Mouse (Mus musculus): ENCODE data around the gene Cyp2t4. TPM values are rescaled to one million over a fixed set of nuclear protein-coding genes. Genes with fewer than 3 reads are reported as not detected.

Gene Cyp2t4
- total and polyA plus RNA-seq, 3 experiments, result 0.28 TPM; not detected in 2

DNA sequence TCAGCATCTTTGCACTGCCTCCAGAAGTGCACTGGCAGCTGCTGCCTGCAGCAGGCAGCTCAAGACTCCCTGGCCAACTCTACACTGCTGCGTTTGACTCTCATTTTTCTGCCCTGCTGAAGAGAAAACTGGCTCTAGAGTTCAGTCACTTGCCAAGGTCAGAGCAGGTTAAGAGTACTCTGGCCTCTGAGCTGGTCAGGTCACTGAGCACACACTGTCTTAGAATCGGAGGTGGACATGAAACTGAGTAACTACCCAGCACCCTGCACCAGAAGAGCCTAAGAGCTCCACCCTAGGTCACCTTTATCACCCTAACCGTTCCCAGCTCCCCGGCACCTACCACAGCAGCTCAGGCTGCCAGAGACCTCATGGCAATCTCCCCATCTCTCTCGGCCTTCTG, 32.5 kb downstream of the Cyp2t4 start:
- Histone ChIP-seq H3K79me2 (ENCODE audit: control insufficient read depth, insufficient read depth, low read length, poor library complexity) (no peaks in the 10 kb centered on the region), H3K27me3 (ENCODE audit: control insufficient read depth in 1 of 2, insufficient read depth in 2 of 2, low read length in 2 of 2) (no peaks in the 10 kb centered on the region), H3K9me3 (replicated peaks; ENCODE audit: insufficient read depth, low read length) (no peaks in the 10 kb centered on the region), H3K4me3 (ENCODE audit: control insufficient read depth in 1 of 2, insufficient read depth in 1 of 2, low read depth in 2 of 2, low read length in 2 of 2) (no peak overlapping the region), H3K4me1 (ENCODE audit: control insufficient read depth in 1 of 2, insufficient read depth in 2 of 2, low read length in 2 of 2) (no peaks in the 10 kb centered on the region), H3K27ac (ENCODE audit: control insufficient read depth, low read depth, low read length) (no peak overlapping the region), H3K36me3 (ENCODE audit: control insufficient read depth in 1 of 2, insufficient read depth in 2 of 2, low read length in 2 of 2) (peaks cover 0 to 10% of the 10 kb centered on the region in 2 experiments; a peak in 2 of 4 replicates), H3K9ac (ENCODE audit: control insufficient read depth, low read depth, low read length, poor library complexity, severe bottlenecking) (no peak overlapping the region)
- TF ChIP-seq TCF12 (IDR thresholded peaks at IDR 0.05; ENCODE audit: low read depth, low read length) (no peak), UBTF (IDR thresholded peaks at IDR 0.05; ENCODE audit: borderline replicate concordance, insufficient read depth, low read depth, low read length) (no peak), MAZ (IDR thresholded peaks at IDR 0.05; ENCODE audit: low read depth, low read length) (no peak), ZMIZ1 (IDR thresholded peaks at IDR 0.05; ENCODE audit: low read depth, low read length) (no peak), NELFE (IDR thresholded peaks at IDR 0.05; ENCODE audit: low read depth, low read length) (no peak), ZC3H11A (IDR thresholded peaks at IDR 0.05; ENCODE audit: low read depth, low read length) (no peak), ZKSCAN1 (IDR thresholded peaks at IDR 0.05; ENCODE audit: low read depth, low read length) (no peak), MAX (IDR thresholded peaks at IDR 0.05; ENCODE audit: low read length) (no peak)
- DNase-seq (ENCODE audit: low read depth, low spot score), result no peak

DNA sequence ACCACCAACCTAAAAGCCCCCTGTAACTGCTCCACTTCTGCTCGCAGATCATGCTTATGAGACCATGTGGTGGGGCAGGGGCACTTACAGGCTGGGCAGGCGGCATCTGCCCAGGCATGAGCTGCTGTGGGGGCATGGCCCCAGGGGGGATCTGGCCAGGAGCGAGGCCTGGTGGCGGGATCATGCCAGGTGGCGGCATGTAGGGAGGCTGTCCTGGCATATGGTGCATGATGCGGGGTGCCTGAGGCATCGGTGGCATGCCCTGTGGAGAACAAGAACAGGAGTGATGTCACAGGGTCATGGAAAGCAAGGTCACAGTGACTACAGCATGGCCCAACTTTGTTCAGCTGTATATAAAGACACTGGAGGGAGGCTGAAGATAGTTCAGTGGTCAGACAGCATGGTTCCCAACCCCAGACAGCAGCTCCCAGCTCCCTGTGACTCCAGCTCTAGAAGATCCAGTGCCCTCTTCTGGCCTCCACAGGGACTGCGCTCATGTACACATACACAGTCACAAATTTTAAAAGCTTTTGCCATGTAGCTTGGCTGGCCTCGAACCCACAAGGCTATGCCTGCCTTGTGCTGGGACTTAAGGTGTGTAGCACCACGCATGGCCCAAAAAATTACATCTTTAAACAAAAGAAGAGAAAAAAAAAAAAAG, 35.9 kb downstream of the Cyp2t4 start:
- H3K4me3 ChIP-seq (ENCODE audit: control insufficient read depth in 1 of 2, insufficient read depth in 1 of 2, low read depth in 2 of 2, low read length in 2 of 2), result no peak overlapping the region

DNA sequence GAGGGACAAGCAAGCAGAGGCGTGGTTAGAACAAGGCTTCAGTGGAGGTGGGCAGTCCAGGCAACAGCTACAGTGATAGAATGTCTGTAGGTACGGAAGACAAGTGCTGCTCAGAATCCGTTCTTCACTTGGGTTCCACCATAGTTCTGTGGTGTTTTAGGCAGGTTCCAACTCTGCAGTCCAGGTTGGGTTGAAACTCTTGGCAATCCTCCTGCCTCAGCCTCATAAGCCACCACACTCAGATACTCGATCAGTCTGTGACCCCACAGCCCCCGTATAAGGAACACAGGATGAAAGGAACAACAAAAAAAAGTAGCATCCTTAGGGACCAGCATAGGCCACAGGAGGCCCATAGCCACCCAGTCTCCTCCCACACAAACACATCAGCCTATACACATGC, 38.9 kb downstream of the Cyp2t4 start:
- H3K9me3 ChIP-seq (replicated peaks; ENCODE audit: insufficient read depth, low read length), result no peaks in the 10 kb centered on the region
- H3K27ac ChIP-seq (ENCODE audit: control insufficient read depth, low read depth, low read length), result no peak overlapping the region
- TF ChIP-seq NELFE (IDR thresholded peaks at IDR 0.05; ENCODE audit: low read depth, low read length) (no peak), MXI1 (IDR thresholded peaks at IDR 0.05; ENCODE audit: low read depth, low read length) (no peak), GATA1 (IDR thresholded peaks at IDR 0.05; ENCODE audit: low read depth, low read length) (no peak), UBTF (IDR thresholded peaks at IDR 0.05; ENCODE audit: borderline replicate concordance, insufficient read depth, low read depth, low read length) (no peak), MEF2A (IDR thresholded peaks at IDR 0.05; ENCODE audit: extremely low read depth, insufficient replicate concordance, low read depth, low read length, poor library complexity, severe bottlenecking) (no peak), USF1 (IDR thresholded peaks at IDR 0.05; ENCODE audit: low read depth, low read length) (no peak), TAL1 (IDR thresholded peaks at IDR 0.05; ENCODE audit: low read length) (no peak), BHLHE40 (IDR thresholded peaks at IDR 0.05; ENCODE audit: borderline replicate concordance, low read depth, low read length) (no peak), HCFC1 (IDR thresholded peaks at IDR 0.05; ENCODE audit: low read depth, low read length) (no peak), E2F4 (IDR thresholded peaks at IDR 0.05; ENCODE audit: borderline replicate concordance, low read depth, low read length) (no peak)
- H3K4me3 ChIP-seq (ENCODE audit: control insufficient read depth in 1 of 2, insufficient read depth in 1 of 2, low read depth in 2 of 2, low read length in 2 of 2), result no peak overlapping the region
- H3K9ac ChIP-seq (ENCODE audit: control insufficient read depth, low read depth, low read length, poor library complexity, severe bottlenecking), result no peak overlapping the region
- peaks cover 29% of the 10 kb centered on the region for H3K79me2 ChIP-seq (ENCODE audit: control insufficient read depth, insufficient read depth, low read length, poor library complexity)
- peaks cover 6 to 11% of the 10 kb centered on the region in 2 experiments; a peak in 3 of 4 replicates for H3K4me1 ChIP-seq (ENCODE audit: control insufficient read depth in 1 of 2, insufficient read depth in 2 of 2, low read length in 2 of 2)
- no peaks in the 10 kb centered on the region for H3K27me3 ChIP-seq (ENCODE audit: control insufficient read depth in 1 of 2, insufficient read depth in 2 of 2, low read length in 2 of 2)
- no peak for DNase-seq (ENCODE audit: low read depth, low spot score)
- peaks cover 16 to 26% of the 10 kb centered on the region in 2 experiments for H3K36me3 ChIP-seq (ENCODE audit: control insufficient read depth in 1 of 2, insufficient read depth in 2 of 2, low read length in 2 of 2)

More for the DNA sequence above, 35.9 kb downstream of the Cyp2t4 start:
- no peak for TF ChIP-seq ETS1 (IDR thresholded peaks at IDR 0.05; ENCODE audit: low read depth, low read length)
- TF ChIP-seq MAZ (IDR thresholded peaks at IDR 0.05; ENCODE audit: low read depth, low read length), result no peak
- TF ChIP-seq BHLHE40 (IDR thresholded peaks at IDR 0.05; ENCODE audit: borderline replicate concordance, low read depth, low read length), result no peak
- TF ChIP-seq CHD2 (IDR thresholded peaks at IDR 0.05; ENCODE audit: low read length), result no peak
- peak; percentile 28 to 50 (median 44); a peak in 5 of 6 replicates for TF ChIP-seq CTCF (IDR thresholded peaks at IDR 0.05 in 2 of 3, conservative IDR thresholded peaks at IDR 0.05 in 1 of 3; ENCODE audit: control insufficient read depth in 1 of 3, insufficient read depth in 1 of 3, low read depth in 2 of 3, low read length in 3 of 3, poor library complexity in 1 of 3, severe bottlenecking in 1 of 3)
- TF ChIP-seq TBP (IDR thresholded peaks at IDR 0.05; ENCODE audit: low read depth, low read length), result no peak
- TF ChIP-seq ZNF384 (IDR thresholded peaks at IDR 0.05; ENCODE audit: low read depth, low read length), result no peak
- DNase-seq (ENCODE audit: low read depth, low spot score), result peak; percentile 49
- Histone ChIP-seq H3K4me1 (ENCODE audit: control insufficient read depth in 1 of 2, insufficient read depth in 2 of 2, low read length in 2 of 2) (peaks cover 0 to 1% of the 10 kb centered on the region in 2 experiments; a peak in 2 of 4 replicates), H3K36me3 (ENCODE audit: control insufficient read depth in 1 of 2, insufficient read depth in 2 of 2, low read length in 2 of 2) (peaks cover 6 to 19% of the 10 kb centered on the region in 2 experiments), H3K79me2 (ENCODE audit: control insufficient read depth, insufficient read depth, low read length, poor library complexity) (peaks cover 15% of the 10 kb centered on the region), H3K9me3 (replicated peaks; ENCODE audit: insufficient read depth, low read length) (no peaks in the 10 kb centered on the region), H3K27ac (ENCODE audit: control insufficient read depth, low read depth, low read length) (no peak overlapping the region), H3K9ac (ENCODE audit: control insufficient read depth, low read depth, low read length, poor library complexity, severe bottlenecking) (no peak overlapping the region), H3K27me3 (ENCODE audit: control insufficient read depth in 1 of 2, insufficient read depth in 2 of 2, low read length in 2 of 2) (no peaks in the 10 kb centered on the region)
